Mouse (Mus musculus) forebrain, embryonic 13.5 days (tissue): ENCODE data around the gene Dock9. TPM values are rescaled to one million over a fixed set of nuclear protein-coding genes. Genes with fewer than 3 reads are reported as not detected.
"Not testable (repeated sequence)": the region's sequence is repeated elsewhere in the genome, so short reads cannot be mapped to it uniquely, and the experiment has no call there.

Source experiments
- ATAC-seq: fragments of 200-750 bp; cut with Nextera tagmentation; 2 replicates; pipeline ENCODE4 v1.8.0; 2017
- H3K27ac ChIP-seq: fragments of 300-500 bp; sonication (generic); 2 replicates; pipeline ENCODE4 v1.5.1; 2015; ENCODE audit warnings: inconsistent platforms, mild to moderate bottlenecking, moderate library complexity
- H3K27me3 ChIP-seq: fragments of 300-500 bp; sonication (generic); 2 replicates; pipeline ENCODE4 v1.6.1; 2015; ENCODE audit warnings: mild to moderate bottlenecking, inconsistent platforms
- H3K36me3 ChIP-seq: fragments of 300-500 bp; sonication (generic); 2 replicates; pipeline ENCODE4 v1.6.1; 2015; ENCODE audit warnings: mild to moderate bottlenecking, inconsistent platforms; ENCODE audit not compliant: poor library complexity, severe bottlenecking
- H3K4me1 ChIP-seq: fragments of 300-500 bp; sonication (generic); 2 replicates; pipeline ENCODE4 v1.6.1; 2015; ENCODE audit warnings: inconsistent platforms
- H3K4me2 ChIP-seq: fragments of 300-500 bp; sonication (generic); 2 replicates; pipeline ENCODE4 v1.6.1; 2015; ENCODE audit warnings: inconsistent platforms, mild to moderate bottlenecking, moderate library complexity
- H3K4me3 ChIP-seq: fragments of 300-500 bp; sonication (generic); 2 replicates; pipeline ENCODE4 v1.5.1; 2015; ENCODE audit warnings: mild to moderate bottlenecking, inconsistent platforms
- H3K9ac ChIP-seq: fragments of 300-500 bp; sonication (generic); 2 replicates; pipeline ENCODE4 v1.6.1; 2015; ENCODE audit warnings: mild to moderate bottlenecking, inconsistent platforms
- H3K9me3 ChIP-seq: fragments of 300-500 bp; sonication (generic); replicated peaks from 2 replicates; pipeline ENCODE4 v1.6.1; 2016; ENCODE audit warnings: inconsistent platforms
- WGBS: fragments of 180-500 bp; shearing (Covaris S2); methylation state at CpG from one replicate; pipeline ENCODE4 v1.1.7; 2015; 5-methylcytosine and 5-hydroxymethylcytosine counted together
- polyA plus RNA-seq: library from polyadenylated mRNA; unstranded; fragments of >200 nt; fragmentation: Nextera tagmentation; extraction: Ambion mirVana; gene quantifications from 2 replicates; pipeline ENCODE4 v1.2.1, GENCODE M21; 2015

The Dock9 gene
- polyA plus RNA-seq, 1 experiment from 2014 or later: 4.2 TPM

- no peaks in the 10 kb centered on the region for H3K27me3 ChIP-seq
- WGBS: 87% methylated on average over 7 of the region's 7 CpGs
- no peak overlapping the region for H3K4me3 ChIP-seq
- no peak for ATAC-seq
- no peak overlapping the region for H3K9ac ChIP-seq
- H3K4me2 ChIP-seq: no peak overlapping the region
- no peaks in the 10 kb centered on the region for H3K36me3 ChIP-seq
- no peaks in the 10 kb centered on the region for H3K9me3 ChIP-seq
- H3K4me1 ChIP-seq: no peaks in the 10 kb centered on the region
- H3K27ac ChIP-seq: no peak overlapping the region
These were observed 144.4 kb downstream of the Dock9 start for GRCm38 (mm10) chr14:121653241-121653640.

GRCm38 (mm10) chr14:121648581-121649060 is 149.0 kb downstream of the Dock9 start:
- Histone ChIP-seq H3K9ac (no peak overlapping the region), H3K9me3 (no peaks in the 10 kb centered on the region), H3K4me2 (no peak overlapping the region), H3K27ac (no peak overlapping the region), H3K27me3 (no peaks in the 10 kb centered on the region), H3K4me3 (no peak overlapping the region), H3K36me3 (no peaks in the 10 kb centered on the region), H3K4me1 (no peaks in the 10 kb centered on the region)
- 72% methylated on average over 9 of the region's 9 CpGs for WGBS
- no peak for ATAC-seq

- H3K27ac ChIP-seq: no peak overlapping the region
- 92% methylated on average over 6 of the region's 6 CpGs for WGBS
- ATAC-seq: no peak
- H3K36me3 ChIP-seq: no peaks in the 10 kb centered on the region
- H3K9ac ChIP-seq: no peak overlapping the region
- no peaks in the 10 kb centered on the region for H3K27me3 ChIP-seq
- no peak overlapping the region for H3K4me3 ChIP-seq
- no peaks in the 10 kb centered on the region for H3K9me3 ChIP-seq
- H3K4me1 ChIP-seq: no peaks in the 10 kb centered on the region
- no peak overlapping the region for H3K4me2 ChIP-seq
These were observed 149.9 kb downstream of the Dock9 start for GRCm38 (mm10) chr14:121647693-121648092.

GRCm38 (mm10) chr14:121646617-121647016 is 151.0 kb downstream of the Dock9 start:
- WGBS: 87% methylated on average over 10 of the region's 10 CpGs
- ATAC-seq: no peak
- Histone ChIP-seq H3K27me3 (no peaks in the 10 kb centered on the region), H3K27ac (no peak overlapping the region), H3K9ac (no peak overlapping the region), H3K4me3 (no peak overlapping the region), H3K9me3 (no peaks in the 10 kb centered on the region), H3K36me3 (no peaks in the 10 kb centered on the region), H3K4me1 (no peaks in the 10 kb centered on the region), H3K4me2 (no peak overlapping the region)

GRCm38 (mm10) chr14:121644302-121644701 is 153.3 kb downstream of the Dock9 start:
- 80% methylated on average over 2 of the region's 2 CpGs for WGBS
- Histone ChIP-seq H3K4me2 (no peak overlapping the region), H3K4me1 (no peaks in the 10 kb centered on the region), H3K27me3 (no peaks in the 10 kb centered on the region), H3K9me3 (no peaks in the 10 kb centered on the region), H3K9ac (no peak overlapping the region), H3K27ac (no peak overlapping the region), H3K4me3 (no peak overlapping the region), H3K36me3 (no peaks in the 10 kb centered on the region)
- no peak for ATAC-seq

GRCm38 (mm10) chr14:121641271-121641670 is 156.4 kb downstream of the Dock9 start:
- Histone ChIP-seq H3K27ac (no peak overlapping the region), H3K4me3 (no peak overlapping the region), H3K36me3 (peaks cover 7% of the 10 kb centered on the region), H3K4me1 (no peaks in the 10 kb centered on the region), H3K9me3 (no peaks in the 10 kb centered on the region), H3K4me2 (no peak overlapping the region), H3K27me3 (no peaks in the 10 kb centered on the region), H3K9ac (no peak overlapping the region)
- ATAC-seq: no peak
- WGBS: 80% methylated on average over 7 of the region's 7 CpGs

GRCm38 (mm10) chr14:121636935-121637510 is 160.6 kb downstream of the Dock9 start:
- Histone ChIP-seq H3K9me3 (no peaks in the 10 kb centered on the region), H3K27ac (no peak overlapping the region), H3K9ac (no peak overlapping the region), H3K36me3 (peaks cover 7% of the 10 kb centered on the region), H3K4me3 (no peak overlapping the region), H3K4me1 (no peaks in the 10 kb centered on the region), H3K27me3 (no peaks in the 10 kb centered on the region), H3K4me2 (no peak overlapping the region)
- no peak for ATAC-seq
- WGBS: 90% methylated on average over 12 of the region's 12 CpGs

GRCm38 (mm10) chr14:121634736-121635430 is 162.8 kb downstream of the Dock9 start:
- Histone ChIP-seq H3K27me3 (no peaks in the 10 kb centered on the region), H3K9me3 (no peaks in the 10 kb centered on the region), H3K4me3 (no peak overlapping the region), H3K27ac (no peak overlapping the region), H3K36me3 (peaks cover 7% of the 10 kb centered on the region), H3K9ac (no peak overlapping the region), H3K4me1 (no peaks in the 10 kb centered on the region), H3K4me2 (no peak overlapping the region)
- 89% methylated on average over 11 of the region's 11 CpGs for WGBS
- no peak for ATAC-seq

GRCm38 (mm10) chr14:121634093-121634735 is 163.4 kb downstream of the Dock9 start:
- no peak overlapping the region for H3K4me3 ChIP-seq
- no peaks in the 10 kb centered on the region for H3K27me3 ChIP-seq
- H3K27ac ChIP-seq: no peak overlapping the region
- no peaks in the 10 kb centered on the region for H3K9me3 ChIP-seq
- 84% methylated on average over 14 of the region's 14 CpGs for WGBS
- no peak overlapping the region for H3K9ac ChIP-seq
- H3K4me2 ChIP-seq: no peak overlapping the region
- H3K4me1 ChIP-seq: no peaks in the 10 kb centered on the region
- peaks cover 7% of the 10 kb centered on the region for H3K36me3 ChIP-seq
- ATAC-seq: no peak

GRCm38 (mm10) chr14:121631934-121632333 is 165.7 kb downstream of the Dock9 start:
- H3K4me2 ChIP-seq: no peak overlapping the region
- no peak for ATAC-seq
- 95% methylated on average over 8 of the region's 8 CpGs for WGBS
- no peak overlapping the region for H3K27ac ChIP-seq
- H3K36me3 ChIP-seq: no peaks in the 10 kb centered on the region
- no peak overlapping the region for H3K9ac ChIP-seq
- H3K27me3 ChIP-seq: no peaks in the 10 kb centered on the region
- no peaks in the 10 kb centered on the region for H3K4me1 ChIP-seq
- H3K4me3 ChIP-seq: no peak overlapping the region
- H3K9me3 ChIP-seq: no peaks in the 10 kb centered on the region

GRCm38 (mm10) chr14:121626741-121627140 is 170.9 kb downstream of the Dock9 start:
- H3K36me3 ChIP-seq: no peaks in the 10 kb centered on the region
- H3K27me3 ChIP-seq: no peaks in the 10 kb centered on the region
- no peak overlapping the region for H3K27ac ChIP-seq
- no peaks in the 10 kb centered on the region for H3K4me1 ChIP-seq
- H3K4me2 ChIP-seq: no peak overlapping the region
- no peaks in the 10 kb centered on the region for H3K9me3 ChIP-seq
- WGBS: 83% methylated on average over 12 of the region's 12 CpGs
- no peak overlapping the region for H3K9ac ChIP-seq
- no peak for ATAC-seq
- H3K4me3 ChIP-seq: no peak overlapping the region

GRCm38 (mm10) chr14:121623996-121624542 is 173.6 kb downstream of the Dock9 start:
- not testable (repeated sequence) for H3K27me3 ChIP-seq, H3K4me1 ChIP-seq, H3K9me3 ChIP-seq, H3K27ac ChIP-seq, H3K9ac ChIP-seq, ATAC-seq, H3K4me3 ChIP-seq, H3K4me2 ChIP-seq, H3K36me3 ChIP-seq
- 94% methylated on average over 6 of the region's 6 CpGs for WGBS
